Mouse (Mus musculus) cerebellum, postnatal 4 days (tissue): ENCODE measurements at regions not wholly inside any gene's neighbourhood (a gene's known extent, or its start where the extent isn't known, plus 50 kb on each side); places are given as distances from the start of the nearest gene placed in this dataset.
A peak's percentile ranks its signal among the peaks of the same experiment; 100 is the strongest.

Source experiments
- DNase-seq, 2 experiments: peaks; one replicate each; pipeline ENCODE4 v3.0.0; 2022; ENCODE audit warnings: low spot score in 2 of 2, mixed read lengths in 1 of 2

- no peak for DNase-seq
These were observed 416.8 kb upstream of the Rgmb start for GRCm38 (mm10) chr17:16247681-16248080.

- no peak for DNase-seq
These were observed 390.4 kb upstream of the Rgmb start for GRCm38 (mm10) chr17:16221253-16221652.

- DNase-seq, result no peak
These were observed 389.1 kb upstream of the Rgmb start for GRCm38 (mm10) chr17:16219675-16220566.

- DNase-seq, result peak in 1 of 2 experiments; percentile 9
These were observed 387.8 kb upstream of the Rgmb start for GRCm38 (mm10) chr17:16218623-16219022.

GRCm38 (mm10) chr17:16216796-16217195, 386.0 kb upstream of the Rgmb start:
- DNase-seq, result no peak

GRCm38 (mm10) chr17:16193636-16194035, 362.8 kb upstream of the Rgmb start:
- DNase-seq, result no peak

- DNase-seq, result no peak
These were observed 350.0 kb upstream of the Rgmb start for GRCm38 (mm10) chr17:16180856-16181255.

- DNase-seq, result no peak
These were observed 347.3 kb upstream of the Rgmb start for GRCm38 (mm10) chr17:16178102-16178501.

- DNase-seq, result no peak
These were observed 346.1 kb upstream of the Rgmb start for GRCm38 (mm10) chr17:16176782-16177510.

GRCm38 (mm10) chr17:16173568-16174105, 342.8 kb upstream of the Rgmb start:
- no peak for DNase-seq

- DNase-seq, result no peak
These were observed 335.9 kb upstream of the Rgmb start for GRCm38 (mm10) chr17:16166731-16167130.

- DNase-seq, result no peak
These were observed 327.3 kb upstream of the Rgmb start for GRCm38 (mm10) chr17:16158119-16158518.

GRCm38 (mm10) chr17:16157711-16158110, 326.9 kb upstream of the Rgmb start:
- DNase-seq, result no peak

GRCm38 (mm10) chr17:16157135-16157534, 326.3 kb upstream of the Rgmb start:
- no peak for DNase-seq

GRCm38 (mm10) chr17:16156596-16156995, 325.8 kb upstream of the Rgmb start:
- no peak for DNase-seq

- no peak for DNase-seq
These were observed 324.7 kb upstream of the Rgmb start for GRCm38 (mm10) chr17:16155587-16155986.
